Mouse (Mus musculus): ENCODE results near the gene Nek10.
"Not testable (repeated sequence)": the region's sequence is repeated elsewhere in the genome, so short reads cannot be mapped to it uniquely, and the experiment has no call there.

The Nek10 gene

DNA sequence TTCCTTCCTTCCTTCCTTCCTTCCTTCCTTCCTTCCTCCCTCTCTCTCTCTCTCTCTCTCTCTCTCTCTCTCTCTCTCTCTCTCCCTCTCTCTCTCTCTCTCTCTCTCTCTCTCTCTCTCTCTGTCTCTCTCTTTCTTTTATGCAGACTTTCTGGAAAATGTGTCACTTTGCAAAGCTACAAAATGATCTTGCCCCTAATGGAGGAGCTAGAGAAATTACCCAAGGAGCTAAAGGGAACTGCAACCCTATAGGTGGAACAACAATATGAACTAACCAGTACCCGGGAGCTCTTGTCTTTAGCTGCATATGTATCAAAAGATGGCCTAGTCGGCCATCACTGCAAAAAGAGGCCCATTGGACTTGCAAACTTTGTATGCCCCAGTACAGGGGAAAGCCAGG is at the start of gene Nek10:
Gene Nek10 (plus strand): TSS at position 301 of the 400 bp plus-strand sequence.
- not testable (repeated sequence) for DNase-seq

DNA sequence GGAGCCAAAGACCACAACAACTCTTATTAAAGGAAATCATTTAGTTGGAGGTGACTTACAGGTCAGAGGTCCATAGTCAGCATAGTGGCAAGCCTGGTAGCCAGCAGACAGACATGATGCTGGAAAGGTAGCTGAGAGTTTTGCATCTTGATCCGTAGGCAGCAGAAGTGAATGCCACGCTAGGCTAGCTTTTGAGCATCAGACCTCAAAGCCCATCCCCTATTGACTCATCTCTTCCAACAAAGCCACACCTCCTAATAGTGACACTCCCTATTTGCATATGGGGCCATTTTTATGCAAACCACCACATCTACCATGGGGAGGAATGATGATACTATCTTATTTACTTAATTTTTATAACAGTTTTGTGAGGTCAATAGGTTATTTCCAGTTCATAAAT is 22.0 kb upstream of the Nek10 start:
- DNase-seq, result no peak

DNA sequence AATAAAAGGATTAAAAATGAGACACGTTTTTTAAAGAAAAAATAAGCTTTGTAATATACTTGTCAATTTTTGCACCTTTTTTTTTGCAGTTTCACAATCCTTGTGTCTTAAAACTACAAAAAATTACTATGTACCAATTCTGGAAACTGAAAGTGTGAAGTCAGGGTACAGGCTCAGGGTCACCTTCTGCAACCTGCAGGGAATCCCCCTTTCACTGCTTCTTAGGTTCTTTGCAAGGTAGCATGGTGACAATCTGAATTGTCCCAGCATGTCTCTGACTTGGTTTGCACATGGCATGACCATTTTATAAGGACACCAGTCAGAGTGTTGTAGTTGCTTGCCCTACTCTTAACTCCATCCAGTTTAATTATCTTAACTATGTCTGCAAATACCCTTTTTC is 19.0 kb upstream of the Nek10 start:
- DNase-seq, result no peak

DNA sequence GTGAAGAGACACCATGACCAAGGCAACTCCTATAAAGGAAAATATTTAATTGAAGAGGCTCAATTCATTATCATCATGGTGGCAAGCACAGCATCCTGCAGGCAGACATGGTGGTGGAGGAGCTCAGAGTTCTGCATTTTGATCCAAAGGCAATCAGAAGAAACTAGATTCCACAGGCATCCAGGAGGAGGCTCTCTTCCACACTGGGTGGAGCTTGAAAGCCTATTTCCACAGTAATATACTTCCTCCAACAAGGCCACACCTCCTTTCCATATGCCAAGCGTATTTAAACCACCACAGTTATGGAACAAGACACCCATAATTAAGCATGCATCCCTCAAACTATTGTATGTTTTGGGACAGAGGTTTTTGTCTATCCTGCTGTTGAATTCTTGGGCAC is 16.2 kb upstream of the Nek10 start:
- no peak for DNase-seq

DNA sequence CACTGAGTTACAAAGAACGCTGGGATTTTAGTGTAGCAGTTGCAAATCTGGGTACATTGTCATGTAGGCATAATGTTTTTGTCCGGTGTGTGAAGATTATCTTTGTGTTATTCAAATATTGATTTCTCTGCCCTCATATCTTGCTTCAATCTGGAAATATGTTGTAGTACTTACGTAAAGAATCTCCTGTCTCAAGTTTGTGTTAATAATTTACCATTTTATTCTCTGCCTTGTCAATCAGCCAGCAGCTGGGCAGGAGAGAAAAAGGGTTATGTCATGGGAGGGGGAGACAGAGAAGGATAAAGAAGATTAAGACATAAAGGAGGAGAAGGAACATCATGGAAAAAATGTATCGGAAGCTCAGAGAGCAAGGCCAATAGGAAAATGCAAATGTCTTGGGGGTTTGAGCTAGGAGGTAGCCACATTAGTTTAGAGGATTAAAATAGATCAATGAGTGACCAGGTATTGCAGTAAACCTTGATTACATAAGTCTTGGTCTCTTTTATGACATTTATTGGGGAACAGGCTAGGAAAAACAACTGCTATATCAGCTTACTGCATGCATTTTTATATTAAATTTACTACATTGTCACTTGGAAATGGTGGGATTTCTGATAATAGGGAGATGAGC is 13.3 kb upstream of the Nek10 start:
- no peak for DNase-seq

DNA sequence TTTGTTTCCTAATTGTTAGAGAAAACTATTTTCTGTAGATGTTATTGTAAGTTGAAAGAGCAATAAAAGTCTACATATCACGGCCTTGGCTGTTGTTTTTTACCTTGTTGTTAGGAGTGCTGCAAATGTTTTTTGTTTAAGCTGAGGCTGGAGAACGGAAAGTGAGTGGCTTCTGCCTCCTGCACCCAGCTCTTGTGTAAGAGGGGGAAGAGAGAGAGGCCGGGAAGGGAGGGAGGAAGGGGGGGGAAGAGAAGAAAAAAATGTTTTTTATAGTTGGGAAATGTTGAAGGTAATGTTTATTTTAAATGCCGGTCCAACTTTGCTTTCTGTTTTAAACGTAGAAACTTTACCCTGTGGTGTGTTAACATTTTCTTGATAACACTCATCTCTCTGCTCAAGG is 3.4 kb upstream of the Nek10 start:
- DNase-seq, result no peak

DNA sequence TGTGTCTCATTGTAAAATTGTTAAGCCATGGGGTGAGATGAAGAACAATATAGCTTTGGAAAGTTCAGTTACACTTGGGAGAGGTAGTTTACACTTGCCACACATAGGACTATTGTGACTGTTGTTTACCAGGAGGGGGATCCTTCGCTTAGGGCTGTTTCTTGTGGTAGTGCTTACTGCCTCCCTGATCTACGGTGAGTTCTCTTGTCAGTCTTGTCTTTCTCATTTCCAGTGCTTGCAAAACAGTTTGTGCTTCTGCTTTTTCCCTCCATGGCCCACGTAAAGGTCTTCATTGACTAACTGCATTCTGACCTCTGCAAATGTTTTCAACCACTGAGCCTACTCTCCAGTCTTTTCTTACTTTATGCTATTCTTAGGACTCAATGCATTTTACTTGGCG is 2.9 kb upstream of the Nek10 start:
- DNase-seq, result no peak

DNA sequence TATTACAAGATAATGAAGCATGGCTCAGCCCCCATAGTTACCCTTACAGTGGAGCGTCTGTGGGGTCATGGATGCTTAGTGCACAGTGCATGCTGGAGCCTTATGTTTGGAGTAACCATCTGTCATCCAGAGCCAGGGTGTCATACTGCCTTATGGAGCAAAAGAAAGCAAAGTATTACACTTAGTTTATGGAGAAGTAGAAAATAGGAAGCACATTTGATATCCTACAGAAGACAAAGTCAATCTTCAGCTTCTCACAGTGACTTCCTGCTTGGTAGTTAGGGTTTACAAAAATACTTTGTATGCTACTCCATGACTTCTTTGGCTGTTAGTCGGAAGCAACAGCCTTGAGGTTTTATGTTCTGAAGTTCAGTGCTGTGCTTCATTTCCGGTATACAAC is 2.4 kb upstream of the Nek10 start:
- no peak for DNase-seq

DNA sequence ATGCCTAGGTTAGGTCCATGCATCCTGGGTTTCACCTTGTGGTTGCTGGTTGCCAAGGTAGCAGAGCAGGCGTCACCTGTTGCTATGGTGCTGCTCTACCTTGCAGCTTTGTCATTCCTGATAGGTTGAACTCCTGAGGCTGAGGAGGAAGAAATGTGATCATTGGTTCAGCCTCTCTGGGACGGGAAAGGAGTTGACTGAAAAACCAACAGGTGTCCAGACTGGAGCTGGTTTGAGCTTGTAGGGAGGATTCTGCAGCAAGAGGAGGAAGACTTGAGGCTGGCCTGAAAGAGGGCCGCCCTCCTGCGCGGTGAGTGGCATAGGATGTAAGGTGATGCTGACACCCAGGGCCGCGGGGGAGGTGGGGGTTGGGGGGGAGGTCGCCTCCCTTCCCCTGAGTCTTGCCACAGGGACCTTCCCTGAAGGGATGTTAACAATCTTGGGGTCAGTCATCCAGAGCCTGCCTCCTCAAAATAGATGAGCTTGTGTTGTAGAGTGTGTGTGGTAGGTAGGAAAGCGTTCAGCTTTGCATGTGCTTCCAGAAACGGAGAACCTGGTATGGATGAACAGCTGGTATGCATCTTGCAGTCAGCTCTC is 804 bp downstream of the Nek10 start:
- peak; percentile 32 for DNase-seq

DNA sequence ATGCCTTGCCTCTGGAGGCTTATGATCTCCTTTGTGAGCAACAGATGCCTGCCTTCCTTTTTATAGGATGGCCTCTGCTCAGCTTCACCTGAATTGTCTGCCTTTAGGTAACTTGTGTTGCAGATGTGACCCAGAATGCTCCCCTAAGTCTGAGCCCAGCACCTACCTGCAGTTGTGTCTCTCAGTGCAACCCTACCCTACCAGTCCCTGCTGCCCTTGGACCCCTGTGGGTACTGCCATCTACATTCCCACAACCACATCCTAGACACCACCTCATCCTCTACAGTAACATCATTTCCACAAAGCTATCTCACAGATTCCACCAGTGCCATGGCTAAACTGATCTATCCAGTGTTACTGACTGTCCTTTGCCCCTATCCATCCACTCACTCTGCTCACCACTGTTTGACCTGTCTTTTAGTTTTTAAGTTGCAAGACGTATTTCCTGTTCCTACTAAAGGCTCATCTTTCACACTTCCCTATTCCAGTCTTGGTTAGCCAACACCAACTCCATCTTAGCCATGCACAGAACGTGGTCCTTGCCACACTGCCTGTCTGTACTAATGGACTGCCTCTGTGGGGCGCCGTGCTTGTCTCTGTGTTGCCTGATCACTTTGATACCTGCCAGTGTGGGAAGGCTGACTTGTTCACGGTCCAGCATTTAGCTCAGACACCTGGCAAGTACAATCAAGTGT is 1.4 kb downstream of the Nek10 start:
- no peak for DNase-seq

DNA sequence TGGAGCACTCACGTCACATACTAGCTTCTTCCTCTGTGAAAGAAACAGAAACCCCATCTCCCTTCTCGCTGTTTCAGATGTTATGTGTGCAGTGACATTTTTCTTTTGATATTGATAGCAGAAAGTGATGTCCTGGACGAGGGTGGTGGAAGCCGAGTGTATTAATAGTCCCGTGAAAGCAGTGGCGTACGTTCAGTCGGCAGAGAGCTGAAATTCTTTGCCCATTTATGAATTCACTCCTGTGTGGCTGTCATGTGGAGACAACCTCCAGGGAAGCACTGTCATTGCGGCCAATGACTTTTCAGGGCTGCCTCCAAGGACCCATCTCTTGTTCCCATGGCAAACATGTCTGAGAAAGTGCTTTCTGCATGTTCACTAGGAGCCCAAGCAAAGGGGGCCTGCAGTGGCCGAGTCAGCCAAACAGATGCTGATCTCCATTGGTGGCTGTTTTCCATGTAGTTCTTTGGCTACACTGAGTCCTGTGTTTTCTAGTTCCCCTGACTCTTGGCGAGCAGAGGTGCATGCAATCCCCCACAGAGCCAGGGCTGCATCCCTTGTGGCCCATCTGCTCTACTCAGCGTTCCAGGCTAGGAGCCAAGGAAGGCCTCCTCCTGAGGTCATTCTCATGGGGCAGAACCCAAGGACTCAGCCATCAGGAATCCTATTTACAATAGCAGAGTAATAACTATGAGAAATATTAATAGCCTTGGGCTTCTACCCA is 29.5 kb downstream of the Nek10 start:
- DNase-seq, result peak; percentile 43

DNA sequence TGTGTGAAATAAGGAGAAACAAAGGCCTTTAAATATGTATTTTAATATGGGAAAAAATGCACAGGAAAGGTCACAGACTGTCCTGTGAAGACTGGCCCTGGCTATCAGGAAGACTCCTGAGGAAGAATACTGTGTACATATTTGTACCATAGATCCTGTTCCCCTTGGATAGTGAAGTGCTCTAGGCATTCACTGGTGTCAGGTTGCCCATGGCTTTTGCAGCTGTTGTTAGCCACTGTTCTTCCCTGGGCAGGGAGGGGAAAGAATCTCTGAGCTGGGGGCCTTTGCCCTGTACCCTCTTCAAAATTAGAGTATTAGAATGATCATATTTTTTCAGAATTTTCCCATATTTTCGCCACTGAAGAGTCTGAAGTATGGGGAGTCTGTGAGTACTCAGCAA is 30.3 kb downstream of the Nek10 start:
- no peak for DNase-seq

DNA sequence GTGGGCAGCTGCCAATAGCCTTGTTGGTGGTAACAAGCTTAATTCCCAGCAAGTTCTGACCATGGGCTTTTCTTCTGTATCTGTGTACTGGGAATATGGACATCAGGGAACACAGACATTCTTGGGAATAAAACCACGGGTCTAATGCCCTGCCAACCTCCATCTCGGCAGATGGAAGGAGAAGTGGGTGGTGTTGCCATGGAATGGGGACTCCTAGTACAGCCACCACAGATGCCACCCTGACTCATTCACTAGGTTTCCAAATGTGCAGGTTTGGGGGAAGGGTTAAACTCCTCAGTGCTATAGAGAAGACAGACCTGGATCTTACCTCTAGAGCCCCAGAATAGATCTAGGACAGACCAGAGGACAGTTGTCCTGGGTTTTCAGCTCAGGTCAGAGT is 31.1 kb downstream of the Nek10 start:
- peak; percentile 58 for DNase-seq

DNA sequence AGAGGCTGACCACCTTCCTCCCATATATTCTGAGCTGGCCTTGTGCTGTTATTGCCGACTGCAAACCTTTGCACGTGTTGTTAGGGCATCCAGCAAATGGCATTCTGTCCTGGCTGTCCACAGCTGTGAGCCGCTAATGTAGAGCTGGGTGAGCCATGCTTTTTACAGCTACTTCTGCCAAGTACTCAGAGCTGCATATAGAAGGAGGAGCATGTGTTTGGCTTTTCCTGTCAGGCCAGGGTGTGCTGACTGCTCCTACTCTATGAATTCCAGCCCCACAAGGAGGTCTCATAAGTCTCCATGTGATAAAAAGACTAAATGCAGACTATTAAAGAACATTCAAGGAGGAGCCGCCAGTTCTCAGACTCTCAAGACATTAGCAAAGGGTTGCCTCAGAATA is 34.4 kb downstream of the Nek10 start:
- DNase-seq, result no peak

DNA sequence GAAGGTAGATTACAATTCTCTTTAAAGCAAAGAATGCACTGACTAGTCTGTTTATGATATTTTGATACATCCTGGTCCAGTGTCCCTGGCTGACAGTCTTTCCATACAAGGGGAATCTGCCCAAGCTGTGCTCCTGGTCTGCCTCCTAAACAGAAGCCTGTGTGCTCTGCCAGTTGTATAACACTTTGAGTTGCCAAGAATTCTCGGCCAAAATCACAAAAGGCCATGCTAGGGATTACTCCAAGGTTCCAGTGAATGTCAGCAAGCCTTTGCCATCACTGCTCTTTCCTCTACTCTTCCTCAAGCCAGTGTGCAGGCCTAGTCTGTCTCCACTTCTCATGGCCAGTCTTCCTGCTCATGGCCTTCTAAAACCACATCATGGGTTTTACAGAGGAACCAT is 34.9 kb downstream of the Nek10 start:
- DNase-seq, result no peak

DNA sequence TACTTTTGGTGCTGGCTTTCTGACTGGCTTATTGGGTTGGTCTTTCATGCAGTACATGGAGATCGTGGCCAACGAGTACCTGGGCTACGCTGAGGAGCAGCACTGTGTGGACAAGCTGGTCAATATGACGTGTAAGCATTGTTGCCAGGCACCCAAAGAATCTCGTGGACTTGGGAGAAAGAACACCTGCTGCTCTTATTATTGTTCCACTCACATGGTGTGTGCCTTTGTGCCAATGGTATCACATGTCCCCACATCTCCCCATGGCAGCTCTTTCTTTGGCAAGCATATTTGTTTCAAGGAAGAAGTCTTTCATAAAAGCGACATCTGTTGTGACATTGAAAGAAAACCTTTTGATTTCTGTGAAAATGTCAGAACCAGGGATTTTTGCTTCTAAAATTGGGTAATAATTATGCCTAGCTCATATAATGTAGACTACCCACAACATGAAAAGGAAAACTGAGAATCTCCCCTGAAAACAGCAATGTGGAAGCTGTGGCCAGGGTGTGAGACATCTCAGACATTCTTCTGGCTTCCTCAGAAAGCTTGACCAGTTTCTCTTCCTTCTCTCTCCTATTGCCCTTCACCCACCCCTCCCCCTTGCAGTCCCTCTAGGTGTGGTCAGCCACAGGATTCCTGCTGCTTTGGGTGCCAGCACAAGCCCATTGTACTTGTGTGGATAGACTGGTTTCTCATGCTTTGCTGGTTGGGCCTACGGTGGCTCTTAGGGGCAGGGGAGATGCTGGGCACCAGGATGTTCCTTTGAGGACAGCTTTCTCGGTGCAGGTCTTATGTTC is 39.7 kb downstream of the Nek10 start:
- no peak for DNase-seq

DNA sequence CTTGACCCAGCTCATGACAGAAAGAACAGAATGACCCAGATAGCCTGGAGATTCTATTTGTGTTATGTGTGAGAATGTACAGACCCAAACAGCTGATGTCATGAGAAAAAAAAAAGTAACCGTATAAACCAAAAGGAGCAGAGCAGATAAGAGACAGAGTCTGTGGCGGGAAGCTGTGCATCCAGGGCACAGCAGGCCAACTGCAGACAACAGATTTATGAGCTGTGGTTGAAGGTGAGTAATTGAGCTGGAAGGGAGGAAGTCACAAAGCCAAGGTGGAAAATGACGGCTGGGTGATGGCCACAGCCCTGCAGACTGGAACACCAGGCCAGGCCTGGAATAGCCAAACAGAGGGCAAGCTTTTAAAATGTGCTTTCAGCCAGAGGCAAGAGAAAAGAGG is 49.6 kb downstream of the Nek10 start:
- no peak for DNase-seq

DNA sequence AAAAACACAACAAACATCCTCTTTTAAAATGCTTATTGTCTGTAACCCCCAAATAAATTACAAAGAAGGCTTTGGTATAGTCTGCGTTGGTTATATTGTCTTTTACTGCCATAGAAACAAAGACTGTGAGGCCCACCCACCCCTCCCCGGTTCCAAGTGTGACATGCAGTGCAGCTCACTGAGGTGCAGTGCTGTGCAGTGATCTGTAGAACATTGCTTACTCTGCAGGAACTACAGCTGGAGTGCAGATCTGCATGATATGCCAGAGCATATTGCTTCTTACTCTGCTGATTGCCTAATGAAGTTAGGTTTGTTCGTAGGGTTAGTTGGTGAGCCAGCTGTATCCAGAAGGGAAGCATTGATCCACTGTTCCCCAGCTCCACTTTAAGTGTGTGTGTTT is 57.1 kb downstream of the Nek10 start:
- DNase-seq, result no peak

DNA sequence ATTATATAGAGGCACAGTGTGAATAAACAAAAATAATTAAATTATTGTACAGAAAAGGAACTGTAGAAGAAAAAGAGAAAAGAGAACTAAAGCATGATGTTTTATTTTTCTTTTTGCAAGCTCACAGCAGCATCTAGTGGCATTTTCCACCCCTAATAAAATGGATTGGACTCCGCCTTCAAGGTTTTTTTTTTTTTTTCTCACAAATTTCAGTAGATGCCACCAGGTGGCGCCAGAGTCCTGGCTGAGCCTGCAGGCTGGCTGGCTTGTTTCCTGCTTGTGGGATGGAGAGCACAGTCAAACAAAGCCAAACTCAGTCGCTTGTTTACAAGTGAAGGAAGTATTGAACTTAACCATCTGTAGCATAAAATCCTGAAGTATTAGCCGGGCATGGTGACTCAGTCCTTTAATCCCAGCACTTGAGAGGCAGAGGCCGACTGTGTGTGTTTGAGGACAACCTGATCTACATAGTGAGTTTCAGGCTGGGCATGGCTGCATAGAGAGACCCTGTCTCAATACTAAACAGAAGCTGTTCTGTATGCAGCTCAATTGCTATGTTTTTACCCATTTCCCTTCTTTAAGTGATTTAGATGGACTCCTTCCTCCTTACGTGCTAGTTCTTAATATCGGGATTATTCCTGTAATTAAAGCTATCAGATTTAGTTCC is 60.6 kb downstream of the Nek10 start:
- DNase-seq, result peak; percentile 82

DNA sequence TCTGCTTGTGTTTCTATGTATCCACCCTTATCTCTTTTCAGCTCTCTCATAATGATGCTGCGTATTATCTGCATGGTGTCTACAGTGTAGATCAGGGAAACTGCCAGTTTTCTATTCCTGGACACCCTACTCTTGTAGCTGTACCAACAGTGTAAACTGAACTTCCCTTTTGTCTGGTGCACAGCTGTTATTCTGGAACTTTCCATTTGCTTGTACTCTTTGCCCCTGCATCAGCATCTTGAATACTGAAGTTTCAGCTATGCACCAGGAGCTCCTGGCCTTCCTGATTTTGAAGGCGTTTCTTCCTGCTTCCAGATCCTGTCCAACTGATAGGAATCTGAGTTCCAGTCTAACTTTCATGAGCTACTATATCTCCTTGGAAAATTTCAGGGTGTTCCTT is 66.0 kb downstream of the Nek10 start:
- DNase-seq, result no peak

DNA sequence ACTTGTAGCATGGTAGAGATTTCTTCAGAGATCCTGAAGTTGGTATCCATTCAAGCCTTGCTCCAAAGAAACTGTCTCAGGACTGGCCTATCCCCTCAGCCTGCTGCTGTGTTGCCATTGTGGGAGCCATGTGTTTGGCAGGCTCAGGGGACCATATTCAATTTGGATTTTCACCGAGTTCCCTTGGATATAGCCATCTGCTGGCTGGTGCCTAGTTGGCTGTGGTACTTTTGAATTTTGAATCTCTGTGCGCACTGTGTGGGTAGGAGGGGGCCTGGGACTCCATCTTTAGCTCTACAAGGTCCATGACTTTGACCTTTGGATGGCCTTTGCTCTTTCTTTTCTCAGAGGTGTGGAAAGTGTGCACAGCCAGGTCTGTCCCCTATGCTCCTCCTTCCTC is 66.8 kb downstream of the Nek10 start:
- DNase-seq, result no peak

DNA sequence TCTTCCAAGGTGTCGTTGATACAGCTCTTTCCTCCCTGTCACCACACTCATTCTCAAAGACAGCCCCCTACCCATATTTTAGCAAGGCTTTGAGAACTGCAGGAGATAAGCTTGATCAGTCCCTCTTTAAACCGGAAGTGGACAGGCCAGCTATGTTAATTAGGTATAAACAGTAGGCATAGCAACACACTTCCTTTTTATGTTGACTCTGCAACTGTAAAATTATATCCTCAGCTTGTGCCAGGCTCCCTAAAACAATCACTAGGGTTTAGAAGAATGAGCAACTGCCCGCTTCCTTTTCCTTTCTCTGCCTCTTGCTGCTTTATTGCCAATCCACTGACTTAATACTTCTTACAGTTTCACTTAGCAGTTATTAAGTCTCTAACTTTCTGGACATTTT is 67.2 kb downstream of the Nek10 start:
- DNase-seq, result no peak

DNA sequence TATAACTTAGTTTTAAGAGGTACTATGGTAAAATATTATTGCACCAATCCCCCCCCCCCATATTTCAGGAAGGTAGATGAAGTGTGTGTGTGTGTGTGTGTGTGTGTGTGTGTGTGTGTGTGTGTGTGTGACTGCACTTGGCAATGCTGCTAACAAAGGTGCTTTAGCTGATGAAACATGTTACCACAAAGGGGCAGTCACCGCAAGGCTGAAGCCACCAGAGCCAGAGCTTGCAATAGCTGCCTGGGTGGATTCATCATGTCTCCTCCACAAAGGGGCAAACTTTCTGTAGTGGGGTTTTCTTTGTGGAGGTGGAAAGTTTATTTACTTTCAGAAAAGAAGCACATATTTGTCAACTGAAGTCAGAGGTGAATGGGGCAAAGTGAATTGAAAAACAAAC is 67.9 kb downstream of the Nek10 start:
- no peak for DNase-seq

Measured in right cerebral cortex, adult 18-20 months (tissue).